Comparison of ENCODE assay signal across 8 mouse cellular contexts in the genomic region with DNA sequence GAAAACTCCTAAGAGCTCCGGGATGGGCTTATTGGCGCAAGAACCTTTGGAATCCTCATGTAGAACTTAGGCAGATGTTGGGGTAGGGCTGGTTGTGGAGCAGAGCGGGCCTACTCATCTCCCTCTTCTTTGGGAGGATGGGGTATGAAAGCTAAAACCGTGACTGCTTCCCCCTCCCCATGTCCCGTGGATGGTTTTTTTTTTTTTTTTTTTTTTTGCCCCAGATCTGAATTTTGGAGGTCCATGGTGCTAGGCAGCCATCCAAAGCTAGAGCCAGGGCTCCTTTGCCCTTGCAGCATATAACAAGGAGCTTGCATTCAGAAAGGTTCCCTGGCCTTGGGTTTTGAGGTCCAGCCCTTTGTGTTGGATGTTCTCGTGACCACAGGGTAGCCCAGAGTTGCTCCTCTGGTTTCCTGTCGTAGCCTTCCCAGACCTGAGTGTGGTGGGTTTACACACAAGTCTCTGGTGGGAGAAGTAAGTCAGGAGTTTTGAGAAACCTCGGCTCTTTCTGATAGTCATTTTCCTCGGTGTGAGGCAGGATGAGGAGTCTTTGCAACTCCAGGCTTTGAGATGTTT. TPM values are rescaled to one million over a fixed set of nuclear protein-coding genes. Genes with fewer than 3 reads are reported as not detected.
DNase-seq lines count a peak whose midpoint lies in the region; ATAC-seq lines count a peak whose summit lies in the region.

No protein-coding gene starts in this region.

- peaks cover 7% of the 10 kb centered on the region; the same call in 1 of the 2 replicates for H3K4me1 ChIP-seq in hindbrain, embryonic 11.5 days (replicated peaks; ENCODE audit: control insufficient read depth, insufficient read depth, low read length)
- H3K4me1 ChIP-seq in midbrain, embryonic 14.5 days (ENCODE audit: control insufficient read depth, insufficient read depth, low read length), result peaks cover 39% of the 10 kb centered on the region

- H3K27ac ChIP-seq in hindbrain, embryonic 11.5 days (ENCODE audit: low read depth, low read length), result no peak overlapping the region
- 0 out of 2 replicates have a peak overlapping the region, but pooled peaks have one; percentile 2 for H3K27ac ChIP-seq in midbrain, embryonic 14.5 days (replicated peaks; ENCODE audit: low read depth, low read length)

- no peaks in the 10 kb centered on the region for H3K9me3 ChIP-seq in hindbrain, embryonic 11.5 days (ENCODE audit: control insufficient read depth, low read length)
- H3K9me3 ChIP-seq in midbrain, embryonic 14.5 days (ENCODE audit: control insufficient read depth, low read length), result no peaks in the 10 kb centered on the region

- peak; percentile 13 for DNase-seq in kidney, adult 11 months
- no peak for DNase-seq in kidney, postnatal 36 days
- DNase-seq in MN1 (ENCODE audit: low spot score), result peak; percentile 21
- peak; percentile 12 for DNase-seq in hindbrain, embryonic 11.5 days (ENCODE audit: low spot score)
- DNase-seq in midbrain, embryonic 14.5 days, result no peak
- no peak for DNase-seq in embryo, embryonic 10 days (ENCODE audit: low spot score)
- DNase-seq in right cerebral cortex, postnatal 25 days, result no peak
- DNase-seq in cerebellum, adult 8-10 months, result no peak

- H3K9ac ChIP-seq in hindbrain, embryonic 11.5 days (ENCODE audit: low read depth, low read length), result peak overlapping the region; percentile 98
- peak overlapping the region; percentile 100 for H3K9ac ChIP-seq in midbrain, embryonic 14.5 days (replicated peaks; ENCODE audit: low read length)

- no peaks in the 10 kb centered on the region for H3K27me3 ChIP-seq in hindbrain, embryonic 11.5 days (ENCODE audit: control insufficient read depth, insufficient read depth, low read length)
- no peaks in the 10 kb centered on the region for H3K27me3 ChIP-seq in midbrain, embryonic 14.5 days (ENCODE audit: control insufficient read depth, insufficient read depth, low read length)

- H3K4me3 ChIP-seq in hindbrain, embryonic 11.5 days (ENCODE audit: low read depth, low read length), result peak overlapping the region; percentile 90
- peak overlapping the region; percentile 89 for H3K4me3 ChIP-seq in midbrain, embryonic 14.5 days (replicated peaks; ENCODE audit: low read depth, low read length)

- H3K4me2 ChIP-seq in hindbrain, embryonic 11.5 days (replicated peaks; ENCODE audit: low read depth, low read length), result peak overlapping the region; percentile 91
- H3K4me2 ChIP-seq in midbrain, embryonic 14.5 days (ENCODE audit: low read length), result peak overlapping the region; percentile 75

- peaks cover 6% of the 10 kb centered on the region; the same call in 1 of the 2 replicates for H3K36me3 ChIP-seq in hindbrain, embryonic 11.5 days (ENCODE audit: control insufficient read depth, insufficient read depth, low read length)
- peaks cover 28% of the 10 kb centered on the region for H3K36me3 ChIP-seq in midbrain, embryonic 14.5 days (ENCODE audit: control insufficient read depth, insufficient read depth, low read length)

- WGBS in hindbrain, embryonic 11.5 days, result 51% methylated on average over 8 of the region's 9 CpGs
- 40% methylated on average over 9 of the region's 9 CpGs for WGBS in midbrain, embryonic 14.5 days

- ATAC-seq in hindbrain, embryonic 11.5 days (ENCODE audit: low FRiP score), result no peak
- ATAC-seq in midbrain, embryonic 14.5 days (ENCODE audit: low FRiP score, low TSS enrichment), result no peak

RNA-seq across cellular contexts. Expression of a gene that starts 1.4 kb away (rescaled TPM):
- polyA plus RNA-seq in hindbrain, embryonic 11.5 days (2014; fragmentation: Nextera tagmentation; extraction: Ambion mirVana), result 67.8 and 73.3 TPM in 2 replicates
- polyA plus RNA-seq in midbrain, embryonic 14.5 days (2014; fragmentation: Nextera tagmentation; extraction: Ambion mirVana), result 51.7 and 68.8 TPM in 2 replicates

Comparison
In these comparisons a context has a peak if more than half of its experiments do, and no peak if none do; other contexts are left out.
1. DNase-seq: peak in kidney, adult 11 months (single experiment), MN1 (single experiment) and hindbrain, embryonic 11.5 days (single experiment); none in kidney, postnatal 36 days (0 of 2), midbrain, embryonic 14.5 days (single experiment), embryo, embryonic 10 days (single experiment), right cerebral cortex, postnatal 25 days (single experiment) and cerebellum, adult 8-10 months (single experiment).